Mouse (Mus musculus): ENCODE results near the gene Pabpc4.

- no peak for TF ChIP-seq CTCF (IDR thresholded peaks at IDR 0.05; ENCODE audit: low read depth)
- TF ChIP-seq EP300 (IDR thresholded peaks at IDR 0.05; ENCODE audit: low read depth): no peak
These were observed 80.0 kb downstream of the Pabpc4 start for GRCm38 (mm10) chr4:123342091-123342641.

All from liver, postnatal 0 days (tissue).